Mouse (Mus musculus): Measurements from ENCODE around the gene Rab6b. TPM values are rescaled to one million over a fixed set of nuclear protein-coding genes. Genes with fewer than 3 reads are reported as not detected.

Rab6b gene
- total RNA-seq (2014; rRNA removed) (228 and 249 TPM in 2 replicates), polyA plus RNA-seq (2015; fragmentation: Nextera tagmentation; extraction: Ambion mirVana) (157 and 162 TPM in 2 replicates)

GRCm38 (mm10) chr9:103111621-103112470 is at the start of gene Rab6b:
TSS of gene Rab6b (plus strand) at chr9:103111787.
- H3K36me3 ChIP-seq (ENCODE audit: insufficient read depth, low read length), result no peaks in the 10 kb centered on the region
- H3K9me3 ChIP-seq (ENCODE audit: low read length), result no peaks in the 10 kb centered on the region
- WGBS, result under 1% methylated on average over 59 of the region's 81 CpGs
- H3K27ac ChIP-seq (ENCODE audit: low read depth, low read length), result peak within 1 kb of the TSS; percentile 88
- ATAC-seq (ENCODE audit: low FRiP score) (peak; percentile 80), DNase-seq (ENCODE audit: low spot score) (peak; percentile 88)
- no peaks in the 10 kb centered on the region for H3K27me3 ChIP-seq (ENCODE audit: insufficient read depth, low read length)
- peaks cover 20% of the 10 kb centered on the region; the same call in 1 of the 2 replicates for H3K4me1 ChIP-seq (ENCODE audit: insufficient read depth, low read length)
- TF ChIP-seq CTCF (IDR thresholded peaks at IDR 0.05), result no peak
- peak within 1 kb of the TSS; percentile 77 for H3K4me3 ChIP-seq (ENCODE audit: low read depth, low read length)
- H3K4me2 ChIP-seq (ENCODE audit: low read depth, low read length, poor library complexity, severe bottlenecking), result peak within 1 kb of the TSS; percentile 78
- peak within 1 kb of the TSS; percentile 92 for H3K9ac ChIP-seq (replicated peaks; ENCODE audit: low read length, poor library complexity, severe bottlenecking)

- no peak overlapping the region for H3K27ac ChIP-seq (ENCODE audit: low read depth, low read length)
- 89% methylated on average over 6 of the region's 6 CpGs for WGBS
These were observed 48.0 kb upstream of the Rab6b start for GRCm38 (mm10) chr9:103063591-103063990.

GRCm38 (mm10) chr9:103066845-103067244 is 44.7 kb upstream of the Rab6b start:
- DNase-seq (ENCODE audit: low spot score), result peak; percentile 76
- no peak overlapping the region for H3K4me3 ChIP-seq (ENCODE audit: low read depth, low read length)
- no peaks in the 10 kb centered on the region for H3K36me3 ChIP-seq (ENCODE audit: insufficient read depth, low read length)
- H3K9ac ChIP-seq (replicated peaks; ENCODE audit: low read length, poor library complexity, severe bottlenecking), result no peak overlapping the region
- H3K9me3 ChIP-seq (ENCODE audit: low read length), result no peaks in the 10 kb centered on the region
- WGBS, result 77% methylated on average over 8 of the region's 8 CpGs
- H3K27me3 ChIP-seq (ENCODE audit: insufficient read depth, low read length), result no peaks in the 10 kb centered on the region
- H3K4me1 ChIP-seq (ENCODE audit: insufficient read depth, low read length), result no peaks in the 10 kb centered on the region
- H3K27ac ChIP-seq (ENCODE audit: low read depth, low read length), result no peak overlapping the region
- ATAC-seq (ENCODE audit: low FRiP score), result no peak
- no peak for TF ChIP-seq CTCF (IDR thresholded peaks at IDR 0.05)
- no peak overlapping the region for H3K4me2 ChIP-seq (ENCODE audit: low read depth, low read length, poor library complexity, severe bottlenecking)

More at GRCm38 (mm10) chr9:103063591-103063990, 48.0 kb upstream of the Rab6b start:
- no peak for ATAC-seq (ENCODE audit: low FRiP score)
- Histone ChIP-seq H3K9me3 (ENCODE audit: low read length) (no peaks in the 10 kb centered on the region), H3K4me3 (ENCODE audit: low read depth, low read length) (no peak overlapping the region), H3K27me3 (ENCODE audit: insufficient read depth, low read length) (no peaks in the 10 kb centered on the region), H3K36me3 (ENCODE audit: insufficient read depth, low read length) (no peaks in the 10 kb centered on the region), H3K4me1 (ENCODE audit: insufficient read depth, low read length) (no peaks in the 10 kb centered on the region), H3K4me2 (ENCODE audit: low read depth, low read length, poor library complexity, severe bottlenecking) (no peak overlapping the region), H3K9ac (replicated peaks; ENCODE audit: low read length, poor library complexity, severe bottlenecking) (no peak overlapping the region)
- DNase-seq (ENCODE audit: low spot score), result no peak
- no peak for TF ChIP-seq CTCF (IDR thresholded peaks at IDR 0.05)

GRCm38 (mm10) chr9:103067651-103068050 is 43.9 kb upstream of the Rab6b start:
- ATAC-seq (ENCODE audit: low FRiP score) (no peak; the same call in 1 of the 2 replicates), DNase-seq (ENCODE audit: low spot score) (peak; percentile 71)
- Histone ChIP-seq H3K9ac (replicated peaks; ENCODE audit: low read length, poor library complexity, severe bottlenecking) (no peak overlapping the region), H3K36me3 (ENCODE audit: insufficient read depth, low read length) (no peaks in the 10 kb centered on the region), H3K27me3 (ENCODE audit: insufficient read depth, low read length) (no peaks in the 10 kb centered on the region), H3K27ac (ENCODE audit: low read depth, low read length) (no peak overlapping the region), H3K9me3 (ENCODE audit: low read length) (no peaks in the 10 kb centered on the region), H3K4me1 (ENCODE audit: insufficient read depth, low read length) (no peaks in the 10 kb centered on the region), H3K4me2 (ENCODE audit: low read depth, low read length, poor library complexity, severe bottlenecking) (no peak overlapping the region), H3K4me3 (ENCODE audit: low read depth, low read length) (no peak overlapping the region)
- 89% methylated on average over 11 of the region's 11 CpGs for WGBS
- no peak for TF ChIP-seq CTCF (IDR thresholded peaks at IDR 0.05)

- H3K4me2 ChIP-seq (ENCODE audit: low read depth, low read length, poor library complexity, severe bottlenecking), result no peak overlapping the region
- 88% methylated on average over 8 of the region's 8 CpGs for WGBS
- no peaks in the 10 kb centered on the region for H3K4me1 ChIP-seq (ENCODE audit: insufficient read depth, low read length)
- no peaks in the 10 kb centered on the region for H3K27me3 ChIP-seq (ENCODE audit: insufficient read depth, low read length)
- ATAC-seq (ENCODE audit: low FRiP score), result no peak
- H3K9ac ChIP-seq (replicated peaks; ENCODE audit: low read length, poor library complexity, severe bottlenecking), result no peak overlapping the region
- H3K9me3 ChIP-seq (ENCODE audit: low read length), result no peaks in the 10 kb centered on the region
- no peak overlapping the region for H3K27ac ChIP-seq (ENCODE audit: low read depth, low read length)
- no peak for TF ChIP-seq CTCF (IDR thresholded peaks at IDR 0.05)
- no peaks in the 10 kb centered on the region for H3K36me3 ChIP-seq (ENCODE audit: insufficient read depth, low read length)
- no peak for DNase-seq (ENCODE audit: low spot score)
- no peak overlapping the region for H3K4me3 ChIP-seq (ENCODE audit: low read depth, low read length)
These were observed 42.8 kb upstream of the Rab6b start for GRCm38 (mm10) chr9:103068769-103069168.

- no peaks in the 10 kb centered on the region for H3K4me1 ChIP-seq (ENCODE audit: insufficient read depth, low read length)
- no peak overlapping the region for H3K27ac ChIP-seq (ENCODE audit: low read depth, low read length)
- no peak overlapping the region for H3K9ac ChIP-seq (replicated peaks; ENCODE audit: low read length, poor library complexity, severe bottlenecking)
- ATAC-seq (ENCODE audit: low FRiP score) (no peak), DNase-seq (ENCODE audit: low spot score) (no peak)
- TF ChIP-seq CTCF (IDR thresholded peaks at IDR 0.05), result no peak
- H3K4me2 ChIP-seq (ENCODE audit: low read depth, low read length, poor library complexity, severe bottlenecking), result no peak overlapping the region
- WGBS, result 86% methylated on average over 7 of the region's 7 CpGs
- H3K9me3 ChIP-seq (ENCODE audit: low read length), result no peaks in the 10 kb centered on the region
- no peak overlapping the region for H3K4me3 ChIP-seq (ENCODE audit: low read depth, low read length)
- no peaks in the 10 kb centered on the region for H3K36me3 ChIP-seq (ENCODE audit: insufficient read depth, low read length)
- no peaks in the 10 kb centered on the region for H3K27me3 ChIP-seq (ENCODE audit: insufficient read depth, low read length)
These were observed 39.9 kb upstream of the Rab6b start for GRCm38 (mm10) chr9:103071541-103072203.
